Mouse (Mus musculus): ENCODE results near the gene Olfr62. TPM values are rescaled to one million over a fixed set of nuclear protein-coding genes. Genes with fewer than 3 reads are reported as not detected.

The Olfr62 gene
- total RNA-seq, 2 experiments from 2014 or later = not detected

Other genes with a start within 250 kb of the Olfr62 start
- gene Szt2, start 249.7 kb upstream of the Olfr62 start, total RNA-seq (2021) = 10 to 100 TPM; 36.1 to 36.6 TPM
- gene Med8, start 249.6 kb upstream of the Olfr62 start, total RNA-seq (2021) = 10 to 100 TPM; 67.9 to 72.2 TPM
- gene Elovl1, start 230.9 kb upstream of the Olfr62 start, total RNA-seq (2021) = 10 to 100 TPM; 17.2 to 18.4 TPM
- 1 to 10 TPM; 3.3 to 3.9 TPM for gene Cdc20, start 221.6 kb upstream of the Olfr62 start, total RNA-seq (2021)
- gene Mpl, start 201.4 kb upstream of the Olfr62 start, total RNA-seq (2021) = under 1 TPM in 1 of 2 experiments, not detected in 1; 0.12 TPM
- 10 to 100 TPM; 13.6 to 13.7 TPM for gene Tie1, start 168.9 kb upstream of the Olfr62 start, total RNA-seq (2021)
- not detected for gene 2610528J11Rik, start 132.0 kb upstream of the Olfr62 start, total RNA-seq (2021)
- gene Tmem125, start 114.9 kb upstream of the Olfr62 start, total RNA-seq (2021) = 1 to 10 TPM; 1.5 to 1.8 TPM
- 1 to 10 TPM in 1 of 2 experiments, under 1 TPM in 1; 0.90 to 1.1 TPM for gene Cfap57, start 38.2 kb upstream of the Olfr62 start, total RNA-seq (2021)
- gene Ebna1bp2, start 38.2 kb upstream of the Olfr62 start, total RNA-seq (2021) = 10 to 100 TPM; 48.3 to 54.4 TPM
- not detected for gene Olfr1342, start 33.8 kb downstream of the Olfr62 start, total RNA-seq (2021)
- gene Olfr1341, start 44.6 kb downstream of the Olfr62 start, total RNA-seq (2021) = not detected
- gene Olfr1340, start 61.2 kb downstream of the Olfr62 start, total RNA-seq (2021) = not detected
- gene Olfr1339, start 73.2 kb downstream of the Olfr62 start, total RNA-seq (2021) = not detected
- not detected for gene Olfr1338, start 99.8 kb downstream of the Olfr62 start, total RNA-seq (2021)
- gene Olfr1337, start 123.6 kb downstream of the Olfr62 start, total RNA-seq (2021) = not detected
- gene Olfr1335, start 151.0 kb downstream of the Olfr62 start, total RNA-seq (2021) = not detected
- gene Olfr1333, start 177.3 kb downstream of the Olfr62 start, total RNA-seq (2021) = not detected
- not detected for gene Olfr1331, start 205.7 kb downstream of the Olfr62 start, total RNA-seq (2021)
- gene Olfr1330, start 229.6 kb downstream of the Olfr62 start, total RNA-seq (2021) = not detected